Mouse (Mus musculus): ENCODE measurements around the gene Tox3. TPM values are rescaled to one million over a fixed set of nuclear protein-coding genes. Genes with fewer than 3 reads are reported as not detected.

The Tox3 gene
- polyA plus RNA-seq, 1 experiment, result not detected

DNA sequence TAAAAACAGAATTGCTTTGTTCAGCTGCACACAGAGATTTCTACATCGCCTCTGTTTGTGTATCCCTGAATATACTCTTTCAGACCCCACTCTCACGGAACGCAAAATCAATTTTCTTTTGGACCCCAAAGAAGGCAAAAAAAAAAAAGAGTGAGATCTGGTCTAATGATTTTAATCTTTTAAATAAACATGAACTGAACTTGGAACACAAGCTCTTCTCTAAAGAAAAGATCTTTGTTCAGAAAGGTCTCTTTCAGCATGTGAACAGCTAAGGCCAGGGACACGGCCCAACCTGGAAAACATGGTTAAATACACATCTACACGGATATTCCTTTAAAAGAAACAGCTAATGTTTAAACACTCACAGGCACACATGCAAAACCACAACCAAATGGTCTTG lies 46.6 kb downstream of the Tox3 start:
- Histone ChIP-seq H3K36me3 (ENCODE audit: control insufficient read depth, insufficient read depth) (no peaks in the 10 kb centered on the region), H3K4me2 (ENCODE audit: low read depth) (no peak overlapping the region), H3ac (ENCODE audit: control insufficient read depth, insufficient read length) (no peak overlapping the region), H3K27me3 (ENCODE audit: control insufficient read depth, insufficient read depth, insufficient read length) (no peaks in the 10 kb centered on the region), H3K79me2 (ENCODE audit: control insufficient read depth, insufficient read depth) (no peaks in the 10 kb centered on the region), H3K4me3 (no peak overlapping the region)
- TF ChIP-seq USF1 (IDR thresholded peaks at IDR 0.05; ENCODE audit: low read depth) (no peak), MYOG (IDR thresholded peaks at IDR 0.05; ENCODE audit: control insufficient read depth in 1 of 3, insufficient read depth in 1 of 3, insufficient read length in 2 of 3, low read depth in 2 of 3) (no peak), POLR2A (IDR thresholded peaks at IDR 0.05; ENCODE audit: insufficient read length, low read depth) (no peak), TCF3 (IDR thresholded peaks at IDR 0.05; ENCODE audit: insufficient read length, low read depth) (no peak), E2F4 (IDR thresholded peaks at IDR 0.05; ENCODE audit: insufficient read depth) (no peak), TCF12 (IDR thresholded peaks at IDR 0.05; ENCODE audit: insufficient read depth, poor library complexity, severe bottlenecking) (no peak), MAX (IDR thresholded peaks at IDR 0.05; ENCODE audit: low read depth) (no peak)

DNA sequence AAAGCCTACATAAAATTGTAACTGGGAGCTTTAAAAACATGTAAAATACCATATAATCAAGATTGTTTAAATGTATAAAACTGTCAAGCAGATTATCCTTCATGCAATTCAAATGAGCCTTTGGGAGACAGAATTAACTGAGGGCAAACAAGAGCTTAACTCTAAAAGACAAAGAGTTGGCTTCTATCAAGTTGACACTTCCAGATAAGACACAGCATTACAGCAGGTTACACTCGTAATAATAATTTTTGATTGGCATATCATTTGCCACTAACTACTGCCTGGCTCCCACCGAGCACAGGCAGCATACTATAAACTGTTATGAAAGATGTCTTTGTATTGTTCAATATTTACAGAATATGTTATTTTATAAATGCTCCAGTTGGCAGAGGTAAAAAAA lies 47.2 kb downstream of the Tox3 start:
- H3K4me3 ChIP-seq, result no peak overlapping the region
- no peak overlapping the region for H3K4me2 ChIP-seq (ENCODE audit: low read depth)

DNA sequence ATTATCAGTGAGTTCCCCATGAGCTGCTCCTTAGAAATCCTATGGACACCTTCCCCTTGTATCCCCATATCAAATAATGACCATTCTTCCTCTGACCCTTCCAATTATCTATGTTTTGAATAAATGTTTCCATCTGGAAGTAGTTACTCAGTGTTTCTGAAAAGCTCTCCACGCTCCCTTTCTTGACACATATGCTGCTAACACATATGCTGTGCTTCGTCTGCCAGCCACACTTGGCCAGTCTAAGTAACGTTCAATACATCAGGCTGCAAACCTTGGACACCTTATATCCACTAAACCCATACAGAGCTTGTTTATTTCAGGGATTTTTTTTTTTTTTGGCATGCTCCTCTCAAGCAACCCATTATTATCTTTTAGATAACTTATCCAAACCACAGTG lies 54.1 kb downstream of the Tox3 start:
- Histone ChIP-seq H3K4me2 (ENCODE audit: low read depth) (no peak overlapping the region), H3ac (ENCODE audit: control insufficient read depth, insufficient read length) (no peak overlapping the region), H3K4me3 (no peak overlapping the region), H3K79me2 (ENCODE audit: control insufficient read depth, insufficient read depth) (no peaks in the 10 kb centered on the region), H3K27me3 (ENCODE audit: control insufficient read depth, insufficient read depth, insufficient read length) (no peaks in the 10 kb centered on the region), H3K36me3 (ENCODE audit: control insufficient read depth, insufficient read depth) (no peaks in the 10 kb centered on the region)
- TF ChIP-seq CEBPB (IDR thresholded peaks at IDR 0.05; ENCODE audit: insufficient read depth, poor library complexity, severe bottlenecking), result no peak
- TF ChIP-seq REST (IDR thresholded peaks at IDR 0.05; ENCODE audit: insufficient read depth, insufficient read length), result no peak

More for the DNA sequence above, 47.2 kb downstream of the Tox3 start:
- H3ac ChIP-seq (ENCODE audit: control insufficient read depth, insufficient read length), result no peak overlapping the region
- H3K79me2 ChIP-seq (ENCODE audit: control insufficient read depth, insufficient read depth), result no peaks in the 10 kb centered on the region
- H3K36me3 ChIP-seq (ENCODE audit: control insufficient read depth, insufficient read depth), result no peaks in the 10 kb centered on the region
- TF ChIP-seq USF1 (IDR thresholded peaks at IDR 0.05; ENCODE audit: low read depth), result no peak
- no peak for TF ChIP-seq SRF (IDR thresholded peaks at IDR 0.05; ENCODE audit: control insufficient read depth, insufficient read length, low read depth)
- TF ChIP-seq POLR2A (IDR thresholded peaks at IDR 0.05; ENCODE audit: insufficient read length, low read depth), result no peak
- TF ChIP-seq REST (IDR thresholded peaks at IDR 0.05; ENCODE audit: insufficient read depth, insufficient read length), result no peak
- no peak for TF ChIP-seq MYOD1 (IDR thresholded peaks at IDR 0.05; ENCODE audit: control insufficient read depth in 1 of 3, insufficient read length in 2 of 3, low read depth in 2 of 3)
- TF ChIP-seq TCF3 (IDR thresholded peaks at IDR 0.05; ENCODE audit: insufficient read length, low read depth), result no peak
- no peak for TF ChIP-seq MAX (IDR thresholded peaks at IDR 0.05; ENCODE audit: low read depth)
- no peak for TF ChIP-seq TCF12 (IDR thresholded peaks at IDR 0.05; ENCODE audit: insufficient read depth, poor library complexity, severe bottlenecking)
- TF ChIP-seq CEBPB (IDR thresholded peaks at IDR 0.05; ENCODE audit: insufficient read depth, poor library complexity, severe bottlenecking), result no peak
- TF ChIP-seq POLR2AphosphoS2 (IDR thresholded peaks at IDR 0.05; ENCODE audit: insufficient read length, low read depth), result no peak
- no peak for TF ChIP-seq E2F4 (IDR thresholded peaks at IDR 0.05; ENCODE audit: insufficient read depth)
- TF ChIP-seq MYOG (IDR thresholded peaks at IDR 0.05; ENCODE audit: control insufficient read depth in 1 of 3, insufficient read depth in 1 of 3, insufficient read length in 2 of 3, low read depth in 2 of 3), result no peak
- no peaks in the 10 kb centered on the region for H3K27me3 ChIP-seq (ENCODE audit: control insufficient read depth, insufficient read depth, insufficient read length)

DNA sequence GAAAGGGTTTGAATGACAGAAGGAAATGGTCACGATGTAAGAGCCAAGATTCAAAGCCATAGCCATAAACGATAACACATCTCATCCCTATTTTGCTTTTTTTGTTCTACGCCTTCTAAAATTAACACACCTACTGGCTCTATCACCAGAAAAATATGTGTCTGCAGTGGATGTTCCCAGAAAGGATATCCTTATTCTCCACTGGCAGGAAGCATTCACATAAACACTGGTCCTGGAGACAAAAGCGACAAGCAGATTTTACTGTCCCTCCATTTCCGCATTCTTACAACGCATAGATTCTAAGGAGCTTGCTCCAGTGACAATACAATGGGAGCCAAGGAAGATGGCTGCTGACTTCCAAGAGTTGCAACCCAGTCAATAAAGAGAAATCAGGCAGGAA lies 57.3 kb downstream of the Tox3 start:
- no peak for TF ChIP-seq USF1 (IDR thresholded peaks at IDR 0.05; ENCODE audit: low read depth)
- TF ChIP-seq CEBPB (IDR thresholded peaks at IDR 0.05; ENCODE audit: insufficient read depth, poor library complexity, severe bottlenecking), result no peak
- no peak for TF ChIP-seq TCF12 (IDR thresholded peaks at IDR 0.05; ENCODE audit: insufficient read depth, poor library complexity, severe bottlenecking)
- no peak for TF ChIP-seq REST (IDR thresholded peaks at IDR 0.05; ENCODE audit: insufficient read depth, insufficient read length)
- no peak for TF ChIP-seq MYOG (IDR thresholded peaks at IDR 0.05; ENCODE audit: control insufficient read depth in 1 of 3, insufficient read depth in 1 of 3, insufficient read length in 2 of 3, low read depth in 2 of 3)
- TF ChIP-seq MYOD1 (IDR thresholded peaks at IDR 0.05; ENCODE audit: control insufficient read depth in 1 of 3, insufficient read length in 2 of 3, low read depth in 2 of 3), result no peak
- no peak for TF ChIP-seq POLR2AphosphoS2 (IDR thresholded peaks at IDR 0.05; ENCODE audit: insufficient read length, low read depth)
- no peaks in the 10 kb centered on the region for H3K27me3 ChIP-seq (ENCODE audit: control insufficient read depth, insufficient read depth, insufficient read length)
- no peak overlapping the region for H3ac ChIP-seq (ENCODE audit: control insufficient read depth, insufficient read length)
- H3K4me2 ChIP-seq (ENCODE audit: low read depth), result no peak overlapping the region
- no peaks in the 10 kb centered on the region for H3K36me3 ChIP-seq (ENCODE audit: control insufficient read depth, insufficient read depth)
- no peaks in the 10 kb centered on the region for H3K79me2 ChIP-seq (ENCODE audit: control insufficient read depth, insufficient read depth)
- H3K4me3 ChIP-seq, result no peak overlapping the region

DNA sequence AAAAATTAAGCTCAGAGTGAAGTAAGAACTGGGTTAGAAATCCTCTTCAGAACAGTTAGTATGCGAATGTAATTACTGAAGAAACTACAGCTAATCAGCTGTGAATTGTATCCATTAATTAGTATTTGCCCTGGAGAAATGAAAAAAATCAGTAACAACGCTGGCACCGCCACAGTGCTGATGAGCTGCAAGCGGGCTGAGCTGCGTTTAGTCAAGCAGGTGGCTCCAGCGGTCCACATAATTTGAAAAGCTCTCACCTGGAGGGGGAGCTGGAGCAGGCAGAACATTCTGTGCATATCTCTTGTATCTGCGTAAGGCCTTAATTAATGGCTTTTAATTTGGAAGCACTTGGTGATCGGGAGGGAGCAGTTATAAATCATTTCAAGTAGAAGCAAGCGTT lies 71.4 kb downstream of the Tox3 start:
- Histone ChIP-seq H3K4me2 (ENCODE audit: low read depth) (no peak overlapping the region), H3ac (ENCODE audit: control insufficient read depth, insufficient read length) (no peak overlapping the region), H3K36me3 (ENCODE audit: control insufficient read depth, insufficient read depth) (no peaks in the 10 kb centered on the region), H3K27me3 (ENCODE audit: control insufficient read depth, insufficient read depth, insufficient read length) (no peaks in the 10 kb centered on the region), H3K4me3 (no peak overlapping the region), H3K79me2 (ENCODE audit: control insufficient read depth, insufficient read depth) (no peaks in the 10 kb centered on the region)
- TF ChIP-seq MYOD1 (IDR thresholded peaks at IDR 0.05; ENCODE audit: control insufficient read depth in 1 of 3, insufficient read length in 2 of 3, low read depth in 2 of 3) (no peak), TCF12 (IDR thresholded peaks at IDR 0.05; ENCODE audit: insufficient read depth, poor library complexity, severe bottlenecking) (no peak), POLR2AphosphoS2 (IDR thresholded peaks at IDR 0.05; ENCODE audit: insufficient read length, low read depth) (no peak), E2F4 (IDR thresholded peaks at IDR 0.05; ENCODE audit: insufficient read depth) (no peak), CEBPB (IDR thresholded peaks at IDR 0.05; ENCODE audit: insufficient read depth, poor library complexity, severe bottlenecking) (no peak)
